Mouse (Mus musculus) urinary bladder, postnatal 14 days (tissue): ENCODE data around the gene Ate1.
"Not testable (repeated sequence)": the region's sequence is repeated elsewhere in the genome, so short reads cannot be mapped to it uniquely, and the experiment has no call there.

ENCODE experiments used
- DNase-seq: peaks from one replicate; pipeline ENCODE4 v3.0.0; 2021; ENCODE audit warnings: low spot score

Ate1 gene

GRCm38 (mm10) chr7:130520049-130520425 lies at the start of gene Ate1:
Gene Ate1, minus strand, starts transcription at chr7:130520369.
- DNase-seq = no peak

GRCm38 (mm10) chr7:130568783-130569436 lies 48.7 kb upstream of the Ate1 start:
- no peak for DNase-seq

- no peak for DNase-seq
Measured at GRCm38 (mm10) chr7:130564596-130564995, 44.4 kb upstream of the Ate1 start.

GRCm38 (mm10) chr7:130563880-130564279 lies 43.7 kb upstream of the Ate1 start:
- DNase-seq = no peak

- no peak for DNase-seq
Measured at GRCm38 (mm10) chr7:130563276-130563675, 43.1 kb upstream of the Ate1 start.

- DNase-seq = no peak
Measured at GRCm38 (mm10) chr7:130560933-130561332, 40.8 kb upstream of the Ate1 start.

- no peak for DNase-seq
Measured at GRCm38 (mm10) chr7:130558592-130558991, 38.4 kb upstream of the Ate1 start.

GRCm38 (mm10) chr7:130555597-130555996 lies 35.4 kb upstream of the Ate1 start:
- DNase-seq = no peak

GRCm38 (mm10) chr7:130553321-130553720 lies 33.2 kb upstream of the Ate1 start:
- no peak for DNase-seq

GRCm38 (mm10) chr7:130552780-130553179 lies 32.6 kb upstream of the Ate1 start:
- peak; percentile 18 for DNase-seq

GRCm38 (mm10) chr7:130547635-130548175 lies 27.5 kb upstream of the Ate1 start:
- no peak for DNase-seq

- DNase-seq = peak; percentile 93
Measured at GRCm38 (mm10) chr7:130546791-130547484, 26.8 kb upstream of the Ate1 start.

GRCm38 (mm10) chr7:130546421-130546790 lies 26.2 kb upstream of the Ate1 start:
- no peak for DNase-seq

GRCm38 (mm10) chr7:130545893-130546292 lies 25.7 kb upstream of the Ate1 start:
- no peak for DNase-seq

GRCm38 (mm10) chr7:130545401-130545800 lies 25.2 kb upstream of the Ate1 start:
- DNase-seq = no peak

GRCm38 (mm10) chr7:130543181-130543580 lies 23.0 kb upstream of the Ate1 start:
- DNase-seq = no peak

GRCm38 (mm10) chr7:130540176-130540575 lies 20.0 kb upstream of the Ate1 start:
- no peak for DNase-seq

- DNase-seq = no peak
Measured at GRCm38 (mm10) chr7:130537068-130537467, 16.9 kb upstream of the Ate1 start.

GRCm38 (mm10) chr7:130535174-130535573 lies 15.0 kb upstream of the Ate1 start:
- no peak for DNase-seq

GRCm38 (mm10) chr7:130533316-130534260 lies 13.4 kb upstream of the Ate1 start:
- DNase-seq = peak; percentile 92

GRCm38 (mm10) chr7:130531138-130531537 lies 11.0 kb upstream of the Ate1 start:
- DNase-seq = not testable (repeated sequence)

- no peak for DNase-seq
Measured at GRCm38 (mm10) chr7:130527306-130527705, 7.1 kb upstream of the Ate1 start.
